Mouse (Mus musculus): Measurements from ENCODE around the gene Uqcrfs1. TPM values are rescaled to one million over a fixed set of nuclear protein-coding genes. Genes with fewer than 3 reads are reported as not detected.

Uqcrfs1 gene
- polyA plus RNA-seq, 1 experiment from 2014 or later: 380 TPM

- no peak for DNase-seq
- Histone ChIP-seq H3K4me2 (ENCODE audit: low read depth, low read length) (no peak overlapping the region), H3K36me3 (replicated peaks; ENCODE audit: insufficient read depth, low read length) (no peaks in the 10 kb centered on the region), H3K27me3 (ENCODE audit: insufficient read depth, low read length) (no peaks in the 10 kb centered on the region), H3K9ac (replicated peaks) (no peak overlapping the region), H3K4me3 (ENCODE audit: low read depth, low read length) (no peak overlapping the region), H3K27ac (ENCODE audit: low read depth) (no peak overlapping the region), H3K4me1 (ENCODE audit: insufficient read depth) (no peaks in the 10 kb centered on the region), H3K9me3 (ENCODE audit: low read length) (no peaks in the 10 kb centered on the region)
- TF ChIP-seq EP300 (IDR thresholded peaks at IDR 0.05; ENCODE audit: low read depth): no peak
- no peak for TF ChIP-seq CTCF (IDR thresholded peaks at IDR 0.05; ENCODE audit: low read depth)
- WGBS (ENCODE audit: insufficient replicate concordance): 79% methylated on average over 5 of the region's 5 CpGs
- no peak for ATAC-seq
These were observed 21.8 kb downstream of the Uqcrfs1 start for GRCm38 (mm10) chr13:30523246-30523891.

DNA sequence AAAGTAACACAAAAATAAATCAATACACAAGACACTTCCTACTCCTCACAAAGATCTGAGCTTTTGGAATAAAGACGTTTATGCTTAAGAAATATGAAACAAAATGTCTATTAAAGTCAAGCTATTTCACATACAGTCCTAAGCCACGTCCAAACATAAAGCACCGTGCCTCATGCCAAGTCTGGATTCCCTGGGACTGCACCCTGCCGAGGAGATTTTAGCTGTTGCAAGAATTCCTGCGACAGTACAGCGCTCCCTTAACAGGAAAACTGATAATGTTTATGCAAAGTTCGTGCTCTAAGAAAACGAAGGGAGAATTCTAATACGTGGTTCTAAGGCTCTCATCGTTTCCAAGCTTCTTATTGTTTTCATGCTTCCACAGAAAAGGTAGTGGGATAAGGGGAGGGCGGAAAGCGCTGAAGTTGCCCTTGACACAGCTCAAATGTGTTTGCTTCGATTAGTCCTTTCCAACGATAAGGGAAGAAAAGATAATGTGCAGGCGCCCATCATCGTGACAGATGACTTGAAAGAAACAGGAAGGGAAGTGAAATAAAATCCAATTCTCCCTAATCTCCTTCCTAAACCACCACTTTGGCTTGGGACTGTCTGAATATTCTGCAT is 23.8 kb downstream of the Uqcrfs1 start:
- no peak overlapping the region for H3K9ac ChIP-seq (replicated peaks)
- 61% methylated on average over 16 of the region's 16 CpGs for WGBS (ENCODE audit: insufficient replicate concordance)
- no peak overlapping the region for H3K27ac ChIP-seq (ENCODE audit: low read depth)
- no peak for DNase-seq
- no peaks in the 10 kb centered on the region for H3K36me3 ChIP-seq (replicated peaks; ENCODE audit: insufficient read depth, low read length)
- ATAC-seq: no peak
- TF ChIP-seq EP300 (IDR thresholded peaks at IDR 0.05; ENCODE audit: low read depth) (no peak), CTCF (IDR thresholded peaks at IDR 0.05; ENCODE audit: low read depth) (no peak)
- no peak overlapping the region for H3K4me3 ChIP-seq (ENCODE audit: low read depth, low read length)
- H3K4me2 ChIP-seq (ENCODE audit: low read depth, low read length): no peak overlapping the region
- H3K9me3 ChIP-seq (ENCODE audit: low read length): no peaks in the 10 kb centered on the region
- no peaks in the 10 kb centered on the region for H3K4me1 ChIP-seq (ENCODE audit: insufficient read depth)
- H3K27me3 ChIP-seq (ENCODE audit: insufficient read depth, low read length): no peaks in the 10 kb centered on the region

DNA sequence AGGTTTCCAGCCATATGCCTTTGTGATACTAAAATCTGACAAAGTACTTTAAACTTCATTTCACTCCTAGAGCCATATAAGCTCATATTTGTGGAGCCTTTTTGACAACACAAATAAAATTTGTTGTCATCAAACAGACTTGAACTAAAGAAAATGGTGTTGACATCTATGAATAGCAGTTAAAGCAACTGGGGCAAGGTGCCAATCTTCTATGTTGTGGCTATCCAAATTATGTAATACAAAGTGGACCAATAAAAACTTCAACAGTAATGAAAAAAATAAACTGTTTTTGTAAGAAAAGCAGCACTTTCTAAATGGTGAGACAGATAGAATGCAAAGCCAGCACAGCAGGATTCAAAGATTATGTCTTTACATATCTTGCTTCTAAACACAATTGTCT is 27.0 kb downstream of the Uqcrfs1 start:
- Histone ChIP-seq H3K4me3 (ENCODE audit: low read depth, low read length) (no peak overlapping the region), H3K27me3 (ENCODE audit: insufficient read depth, low read length) (no peaks in the 10 kb centered on the region), H3K9me3 (ENCODE audit: low read length) (no peaks in the 10 kb centered on the region), H3K4me2 (ENCODE audit: low read depth, low read length) (no peak overlapping the region), H3K27ac (ENCODE audit: low read depth) (no peak overlapping the region), H3K4me1 (ENCODE audit: insufficient read depth) (no peaks in the 10 kb centered on the region), H3K9ac (replicated peaks) (no peak overlapping the region), H3K36me3 (replicated peaks; ENCODE audit: insufficient read depth, low read length) (no peaks in the 10 kb centered on the region)
- no peak for TF ChIP-seq CTCF (IDR thresholded peaks at IDR 0.05; ENCODE audit: low read depth)
- no peak for ATAC-seq
- no peak for DNase-seq

- H3K9ac ChIP-seq (replicated peaks): no peak overlapping the region
- no peaks in the 10 kb centered on the region for H3K27me3 ChIP-seq (ENCODE audit: insufficient read depth, low read length)
- ATAC-seq (no peak), DNase-seq (no peak)
- H3K27ac ChIP-seq (ENCODE audit: low read depth): no peak overlapping the region
- H3K4me2 ChIP-seq (ENCODE audit: low read depth, low read length): no peak overlapping the region
- no peak overlapping the region for H3K4me3 ChIP-seq (ENCODE audit: low read depth, low read length)
- 74% methylated on average over 4 of the region's 4 CpGs for WGBS (ENCODE audit: insufficient replicate concordance)
- H3K9me3 ChIP-seq (ENCODE audit: low read length): no peaks in the 10 kb centered on the region
- no peaks in the 10 kb centered on the region for H3K4me1 ChIP-seq (ENCODE audit: insufficient read depth)
- no peaks in the 10 kb centered on the region for H3K36me3 ChIP-seq (replicated peaks; ENCODE audit: insufficient read depth, low read length)
- TF ChIP-seq EP300 (IDR thresholded peaks at IDR 0.05; ENCODE audit: low read depth): no peak
- no peak for TF ChIP-seq CTCF (IDR thresholded peaks at IDR 0.05; ENCODE audit: low read depth)
These were observed 37.5 kb downstream of the Uqcrfs1 start for GRCm38 (mm10) chr13:30507651-30508050.

- Histone ChIP-seq H3K27ac (ENCODE audit: low read depth) (no peak overlapping the region), H3K27me3 (ENCODE audit: insufficient read depth, low read length) (no peaks in the 10 kb centered on the region), H3K9me3 (ENCODE audit: low read length) (no peaks in the 10 kb centered on the region), H3K36me3 (replicated peaks; ENCODE audit: insufficient read depth, low read length) (no peaks in the 10 kb centered on the region), H3K4me2 (ENCODE audit: low read depth, low read length) (no peak overlapping the region), H3K4me3 (ENCODE audit: low read depth, low read length) (no peak overlapping the region), H3K9ac (replicated peaks) (no peak overlapping the region), H3K4me1 (ENCODE audit: insufficient read depth) (no peaks in the 10 kb centered on the region)
- ATAC-seq (no peak), DNase-seq (no peak)
- 34% methylated on average over 7 of the region's 7 CpGs for WGBS (ENCODE audit: insufficient replicate concordance)
- TF ChIP-seq EP300 (IDR thresholded peaks at IDR 0.05; ENCODE audit: low read depth) (no peak), CTCF (IDR thresholded peaks at IDR 0.05; ENCODE audit: low read depth) (peak; percentile 71)
These were observed 43.2 kb downstream of the Uqcrfs1 start for GRCm38 (mm10) chr13:30501860-30502395.

Other genes starting within 250 kb of the Uqcrfs1 start
- 39.7 and 47.8 TPM in 2 replicates for gene Agtr1a, start 208.9 kb downstream of the Uqcrfs1 start, polyA plus RNA-seq (2015; fragmentation: Nextera tagmentation; extraction: Ambion mirVana)
- 14.6 and 15.2 TPM in 2 replicates for gene Dusp22, start 114.6 kb upstream of the Uqcrfs1 start, polyA plus RNA-seq (2015; fragmentation: Nextera tagmentation; extraction: Ambion mirVana)
- 0.95 and 1.1 TPM in 2 replicates for gene Irf4, start 203.9 kb upstream of the Uqcrfs1 start, polyA plus RNA-seq (2015; fragmentation: Nextera tagmentation; extraction: Ambion mirVana)